Mouse (Mus musculus): ENCODE results near the gene Bcat1.

The Bcat1 gene

GRCm38 (mm10) chr6:145075548-145076224 lies at the start of gene Bcat1:
Bcat1 (minus strand) TSS chr6:145076184.
- no peak for DNase-seq (ENCODE audit: low spot score in 2 of 2)

DNA sequence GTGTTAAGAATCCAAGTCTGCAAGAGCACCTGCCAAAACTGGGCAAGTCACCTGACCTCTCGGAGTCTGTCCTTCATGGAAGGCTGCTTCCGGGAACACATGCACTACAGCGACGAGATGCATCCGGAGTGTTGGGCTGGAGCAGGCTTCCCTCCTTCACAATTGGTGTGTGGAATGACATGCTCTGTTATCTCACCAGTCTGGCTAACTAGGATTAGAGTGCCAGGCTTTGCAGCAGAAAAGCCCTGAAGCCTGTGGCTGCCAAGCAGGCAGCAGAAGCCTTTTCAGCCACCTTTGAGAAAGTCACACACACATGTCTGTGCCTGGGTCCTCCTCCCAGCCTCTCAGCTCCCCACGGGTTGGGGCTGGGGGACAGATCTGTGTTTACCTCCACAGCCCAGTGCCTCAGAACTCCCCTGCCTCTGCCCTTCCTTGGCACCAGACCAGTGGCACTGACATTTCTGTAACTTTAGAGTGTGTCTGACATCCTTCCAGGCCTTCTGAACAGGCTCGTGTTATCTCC lies 49.7 kb upstream of the Bcat1 start:
- DNase-seq (ENCODE audit: low spot score in 2 of 2): no peak

DNA sequence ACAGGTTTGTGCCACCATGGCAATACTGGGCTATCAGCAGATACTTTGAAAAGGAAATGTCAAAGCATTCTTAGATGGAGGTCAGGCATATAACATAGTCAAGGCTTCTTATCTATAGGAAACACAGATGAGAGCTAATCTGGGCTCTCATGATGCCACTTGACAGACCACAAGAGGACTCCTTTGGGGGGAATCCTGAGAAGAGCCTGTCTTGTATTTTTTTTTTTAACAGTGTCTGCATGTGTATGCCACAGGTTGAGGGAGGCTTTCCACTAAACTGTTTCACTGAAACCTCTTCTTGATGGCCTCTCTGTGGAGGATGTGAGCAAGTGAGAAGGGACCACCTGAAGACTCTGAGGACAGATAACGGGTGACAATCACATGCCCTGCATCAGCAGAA lies 48.6 kb upstream of the Bcat1 start:
- DNase-seq (ENCODE audit: low spot score in 2 of 2): no peak

DNA sequence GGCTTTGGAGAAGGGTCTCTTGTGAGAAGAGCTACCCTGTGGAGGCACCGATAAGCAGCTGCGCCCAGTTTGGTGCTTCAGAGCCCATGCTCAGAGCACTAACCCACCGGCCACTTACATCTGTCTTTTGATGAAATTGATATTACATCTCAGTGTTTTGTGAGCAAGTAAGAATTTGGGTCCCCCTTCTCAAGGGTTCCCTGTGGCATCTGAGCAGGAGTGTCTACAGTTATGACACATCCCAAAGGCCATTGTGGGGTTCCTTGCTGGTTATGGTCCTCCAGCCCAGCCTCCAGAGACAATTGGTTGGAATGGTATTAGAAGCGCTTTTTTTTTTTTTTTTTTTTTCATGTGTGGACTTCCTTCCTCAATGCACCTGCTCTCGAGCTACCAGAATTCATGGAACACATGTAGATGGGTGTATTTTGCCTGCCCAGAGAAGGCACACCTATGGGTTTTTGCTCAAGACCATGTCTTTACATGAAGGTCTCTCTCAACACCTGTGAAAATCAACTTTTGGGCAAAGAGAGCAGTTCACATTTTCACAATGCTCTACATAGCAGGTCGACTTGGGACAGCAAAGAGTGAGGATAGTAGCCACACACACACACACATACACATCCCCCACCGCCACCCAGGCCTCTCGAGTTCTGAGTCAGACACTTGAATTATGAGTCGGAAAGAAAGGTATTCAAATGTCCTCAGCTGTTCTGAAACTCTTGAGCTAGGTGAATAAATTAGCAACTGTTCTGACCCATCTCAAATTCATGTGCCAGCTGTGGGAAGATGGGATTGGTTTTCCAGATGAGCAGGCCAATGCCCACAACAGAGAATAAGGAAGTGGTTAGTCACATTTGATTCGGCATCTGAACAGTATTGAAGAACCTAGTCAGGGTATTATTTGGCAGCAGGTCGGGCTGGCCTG lies 47.4 kb upstream of the Bcat1 start:
- no peak for DNase-seq (ENCODE audit: low spot score in 2 of 2)

- DNase-seq (ENCODE audit: low spot score in 2 of 2): no peak
These were observed 46.6 kb upstream of the Bcat1 start for GRCm38 (mm10) chr6:145122423-145123059.

- DNase-seq (ENCODE audit: low spot score in 2 of 2): peak; percentile 70 to 82
These were observed 45.8 kb upstream of the Bcat1 start for GRCm38 (mm10) chr6:145121590-145122420.

DNA sequence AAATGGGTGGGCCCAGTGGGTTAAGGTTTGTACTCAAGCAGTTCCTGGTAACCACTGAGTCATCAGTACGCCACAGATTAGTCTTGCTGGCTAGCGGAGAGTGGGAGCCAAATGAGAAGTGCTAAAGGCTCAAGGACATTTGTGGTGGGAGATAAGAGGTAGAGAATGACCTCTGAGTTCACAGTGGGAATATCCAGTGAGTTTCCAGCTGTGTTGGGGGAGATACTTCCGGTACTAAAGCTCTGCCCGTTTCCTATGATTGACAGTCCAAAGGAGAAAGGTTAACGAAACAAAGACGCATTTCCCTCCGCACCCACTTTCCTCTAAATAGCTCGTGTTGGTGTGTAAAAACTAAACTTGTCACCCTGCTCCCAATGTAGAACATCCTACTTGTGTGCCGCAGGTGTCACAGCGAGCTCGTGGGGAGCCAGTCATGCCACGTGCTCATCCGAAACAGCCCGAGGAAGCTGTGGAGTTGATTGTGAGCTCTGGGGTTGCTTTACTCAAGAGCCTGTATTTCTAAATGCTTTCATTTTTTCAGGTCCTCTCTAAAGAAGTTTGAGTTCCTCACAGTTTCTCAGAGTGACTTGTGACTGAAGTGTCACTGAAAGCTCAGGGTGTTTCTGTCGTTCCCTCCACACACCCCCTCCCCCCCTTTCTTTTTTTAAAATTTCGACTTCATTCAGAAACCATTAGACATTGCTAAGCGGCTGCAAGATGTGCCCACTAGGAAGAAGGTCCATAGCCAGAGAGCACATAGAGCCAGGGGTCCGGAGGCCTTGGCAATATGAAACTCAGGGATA lies 45.0 kb upstream of the Bcat1 start:
- no peak for DNase-seq (ENCODE audit: low spot score in 2 of 2)

- no peak for DNase-seq (ENCODE audit: low spot score in 2 of 2)
These were observed 44.1 kb upstream of the Bcat1 start for GRCm38 (mm10) chr6:145120086-145120485.

DNA sequence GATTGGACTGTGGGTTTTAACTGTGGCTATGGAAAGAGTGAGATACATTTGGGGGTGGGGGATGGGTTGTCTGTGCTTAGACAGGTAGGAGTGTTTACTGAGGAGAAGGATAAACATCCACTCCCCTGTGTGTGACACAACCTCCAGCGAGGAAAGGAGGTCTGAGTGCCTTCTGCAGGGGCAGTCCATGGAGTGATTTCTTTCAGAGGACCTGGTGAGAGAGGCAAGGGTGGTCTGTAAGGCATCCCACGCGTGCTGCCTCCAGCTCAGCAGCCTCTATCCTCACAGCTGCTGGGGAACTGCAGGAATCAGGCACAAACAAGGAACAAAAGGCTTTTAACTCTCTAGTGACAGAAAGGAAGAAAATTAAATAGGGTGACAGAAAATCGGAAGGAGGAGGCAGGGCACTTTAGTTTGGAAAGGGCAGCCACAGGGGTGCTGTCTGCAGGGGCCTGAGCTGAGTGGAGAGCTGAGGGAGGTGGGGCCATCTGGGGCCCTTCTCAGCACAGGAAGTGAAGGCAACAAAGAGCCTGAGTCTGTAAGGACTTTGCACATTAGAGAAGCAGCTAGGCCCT lies 40.2 kb upstream of the Bcat1 start:
- no peak for DNase-seq (ENCODE audit: low spot score in 2 of 2)

GRCm38 (mm10) chr6:145115476-145116097 lies 39.6 kb upstream of the Bcat1 start, which contains the start of gene Lrmp:
Lrmp (plus strand) TSS chr6:145115653.
- DNase-seq (ENCODE audit: low spot score in 2 of 2): peak in 1 of 2 experiments; percentile 38

- DNase-seq (ENCODE audit: low spot score in 2 of 2): no peak
These were observed 38.6 kb upstream of the Bcat1 start for GRCm38 (mm10) chr6:145114561-145114960.

DNA sequence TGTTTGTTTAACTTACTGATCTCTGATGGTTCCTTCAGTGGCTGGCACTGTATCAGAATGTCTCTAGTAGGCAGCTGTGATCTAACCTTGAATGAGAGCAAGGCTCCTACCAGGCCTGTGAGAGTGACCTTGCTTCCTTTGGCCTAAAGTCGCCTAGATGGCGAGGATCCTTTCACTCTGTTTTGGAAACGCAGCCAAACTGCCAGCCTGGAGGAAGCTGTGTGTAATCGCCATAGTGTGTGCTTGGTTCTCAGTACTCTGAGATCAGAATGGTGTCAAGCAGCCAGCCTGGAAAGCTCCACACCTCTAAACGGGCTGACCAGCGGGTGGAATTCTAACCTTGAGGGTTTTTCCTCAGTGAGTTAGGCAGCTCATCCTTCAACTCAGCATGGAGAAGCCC lies 36.9 kb upstream of the Bcat1 start:
- no peak for DNase-seq (ENCODE audit: low spot score in 2 of 2)

- no peak for DNase-seq (ENCODE audit: low spot score in 2 of 2)
These were observed 34.8 kb upstream of the Bcat1 start for GRCm38 (mm10) chr6:145110786-145111185.

- DNase-seq (ENCODE audit: low spot score in 2 of 2): no peak
These were observed 30.3 kb upstream of the Bcat1 start for GRCm38 (mm10) chr6:145106163-145106842.

DNA sequence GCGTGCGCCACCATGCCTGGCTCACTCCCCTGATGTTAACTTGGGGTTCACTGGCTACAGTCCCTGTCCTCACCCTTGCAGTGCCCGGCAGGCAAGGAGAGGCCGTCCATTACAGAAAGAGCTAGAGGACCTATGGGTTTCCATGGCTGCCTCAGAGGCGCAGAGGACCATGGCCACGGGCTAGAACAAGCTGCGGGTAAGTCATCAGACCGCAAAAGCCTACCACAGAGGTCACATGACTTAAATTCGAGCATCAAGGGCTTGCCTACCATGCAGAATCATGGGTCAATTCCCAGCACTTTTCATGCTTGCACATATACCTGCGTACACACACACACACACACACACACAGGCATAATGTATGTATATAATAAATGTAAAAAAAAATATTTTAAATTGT lies 29.5 kb upstream of the Bcat1 start:
- no peak for DNase-seq (ENCODE audit: low spot score in 2 of 2)

GRCm38 (mm10) chr6:145104241-145104939 lies 28.4 kb upstream of the Bcat1 start:
- no peak for DNase-seq (ENCODE audit: low spot score in 2 of 2)

DNA sequence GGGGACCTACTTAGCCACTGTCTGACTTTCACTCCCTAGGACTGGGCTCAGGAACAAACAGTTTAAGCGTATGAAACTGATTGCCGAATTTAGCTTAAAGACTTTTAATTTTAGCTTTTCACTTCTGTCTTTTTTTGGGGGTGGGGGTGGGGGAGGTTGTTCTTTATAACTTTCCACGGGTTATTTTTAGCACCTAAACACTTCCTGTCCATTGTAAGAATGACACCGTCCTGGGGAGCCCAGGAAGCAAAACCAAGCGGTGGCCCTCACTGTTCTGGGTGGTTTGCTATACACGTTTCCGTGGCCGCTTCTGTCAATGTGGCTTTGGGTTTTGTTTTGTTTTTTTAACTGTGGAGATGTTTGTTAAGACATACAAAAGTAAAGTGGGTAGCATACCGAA lies 24.9 kb upstream of the Bcat1 start:
- no peak for DNase-seq (ENCODE audit: low spot score in 2 of 2)

DNA sequence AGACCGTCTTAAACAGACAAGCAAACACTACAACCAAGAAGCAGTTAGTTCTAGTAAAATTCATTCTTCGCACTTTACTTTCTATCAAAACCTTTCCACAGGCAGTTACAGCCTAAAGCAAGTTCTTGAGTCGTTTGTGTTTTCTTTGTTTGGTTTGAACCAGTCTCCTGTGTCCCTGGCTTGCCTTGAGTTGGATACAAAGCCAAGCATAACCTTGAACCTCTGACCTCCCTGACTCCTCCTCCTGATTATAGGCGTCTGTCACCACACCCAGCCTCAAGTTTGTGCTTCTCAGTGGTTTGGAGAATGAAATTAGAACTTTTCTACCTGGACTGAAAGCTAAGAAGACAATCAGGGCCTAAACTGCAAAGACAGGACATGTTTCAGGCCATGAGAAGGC lies 18.4 kb upstream of the Bcat1 start:
- DNase-seq (ENCODE audit: low spot score in 2 of 2): no peak

Data from spleen, postnatal 4 days (tissue).